In the genomic region with DNA sequence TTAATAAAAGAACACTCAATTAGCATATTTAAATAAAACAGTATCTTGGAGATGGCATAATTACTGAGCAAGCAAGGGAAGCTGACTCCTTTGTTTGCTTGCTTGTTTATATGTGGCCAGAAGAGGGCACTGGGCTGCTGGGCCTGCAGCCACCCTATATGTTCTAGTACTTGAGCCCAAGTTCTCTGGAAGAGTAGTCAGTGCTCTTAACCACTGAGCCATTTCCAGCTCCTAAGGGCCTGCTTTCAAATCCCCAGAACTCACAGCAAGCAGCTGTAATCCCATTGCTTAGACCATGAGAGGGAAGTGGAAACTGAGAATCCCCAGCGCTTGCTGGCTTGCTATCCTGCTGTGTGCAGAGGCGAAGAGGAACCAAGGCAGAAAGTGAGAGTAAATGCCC, we compare ENCODE assay signal across 11 mouse cellular contexts. TPM values are rescaled to one million over a fixed set of nuclear protein-coding genes. Genes with fewer than 3 reads are reported as not detected.
A peak's percentile ranks its signal among the peaks of the same experiment; 100 is the strongest.
DNase-seq lines count a peak whose midpoint lies in the region; ATAC-seq and TF ChIP-seq lines count a peak whose summit lies in the region.
"Had no signal": no experiment of that assay in that cellular context is flagged by ENCODE, and none has a peak within 500 bp of the region (broad histone marks: within the 10 kb centered on the region; RNA-seq: fewer than 3 reads in every experiment).

No protein-coding gene starts in this region.

- no peaks in the 10 kb centered on the region for H3K4me1 ChIP-seq in kidney, adult 2 months (ENCODE audit: control insufficient read depth, insufficient read depth, low read length)
- H3K4me1 ChIP-seq in kidney, embryonic 16.5 days (ENCODE audit: insufficient read depth, low read length) = peaks cover 10% of the 10 kb centered on the region
- no peaks in the 10 kb centered on the region; the same call in 1 of the 2 replicates for H3K4me1 ChIP-seq in embryonic facial prominence, embryonic 11.5 days (ENCODE audit: control insufficient read depth, insufficient read depth, low read length)

- H3K4me3 ChIP-seq in kidney, adult 2 months (ENCODE audit: insufficient read depth, low read depth, low read length) = no peak overlapping the region
- H3K4me3 ChIP-seq in kidney, embryonic 16.5 days (ENCODE audit: low read length) = no peak overlapping the region
- H3K4me3 ChIP-seq in embryonic facial prominence, embryonic 11.5 days (ENCODE audit: low read depth, low read length) = no peak overlapping the region
- H3K4me3 ChIP-seq: embryonic facial prominence, embryonic 12.5 days; heart, embryonic 13.5 days; midbrain, embryonic 13.5 days had no signal

- no peak overlapping the region for H3K9ac ChIP-seq in kidney, embryonic 16.5 days (replicated peaks; ENCODE audit: low read length)
- no peak overlapping the region for H3K9ac ChIP-seq in embryonic facial prominence, embryonic 11.5 days (replicated peaks; ENCODE audit: low read length)
- H3K9ac ChIP-seq: embryonic facial prominence, embryonic 12.5 days; heart, embryonic 13.5 days; midbrain, embryonic 13.5 days had no signal

- no peak overlapping the region for H3K27ac ChIP-seq in kidney, adult 2 months (ENCODE audit: insufficient read depth, low read depth, low read length)
- no peak overlapping the region for H3K27ac ChIP-seq in kidney, embryonic 16.5 days (ENCODE audit: low read length)
- no peak overlapping the region for H3K27ac ChIP-seq in embryonic facial prominence, embryonic 11.5 days (replicated peaks; ENCODE audit: low read depth, low read length)
- H3K27ac ChIP-seq: embryonic facial prominence, embryonic 12.5 days; heart, embryonic 13.5 days; midbrain, embryonic 13.5 days had no signal

- H3K4me2 ChIP-seq in kidney, embryonic 16.5 days (replicated peaks; ENCODE audit: low read depth, low read length) = no peak overlapping the region
- no peak overlapping the region for H3K4me2 ChIP-seq in embryonic facial prominence, embryonic 11.5 days (ENCODE audit: low read depth, low read length)
- H3K4me2 ChIP-seq: embryonic facial prominence, embryonic 12.5 days; heart, embryonic 13.5 days; midbrain, embryonic 13.5 days had no signal

- H3K27me3 ChIP-seq in kidney, adult 2 months (replicated peaks; ENCODE audit: control insufficient read depth, insufficient read depth, low read length) = no peaks in the 10 kb centered on the region
- no peaks in the 10 kb centered on the region for H3K27me3 ChIP-seq in kidney, embryonic 16.5 days (ENCODE audit: insufficient read depth, low read length)
- H3K27me3 ChIP-seq in embryonic facial prominence, embryonic 11.5 days (ENCODE audit: control insufficient read depth, insufficient read depth, low read length) = no peaks in the 10 kb centered on the region

- TF ChIP-seq POLR2A in kidney, adult 2 months (IDR thresholded peaks at IDR 0.05; ENCODE audit: low read depth, low read length) = no peak

- peak; percentile 58 for TF ChIP-seq CTCF in kidney, adult 2 months (conservative IDR thresholded peaks at IDR 0.05; ENCODE audit: insufficient read depth, insufficient read length, low read depth, low read length)

- no peaks in the 10 kb centered on the region for H3K9me3 ChIP-seq in kidney, embryonic 16.5 days (ENCODE audit: low read length)
- H3K9me3 ChIP-seq in embryonic facial prominence, embryonic 11.5 days (replicated peaks; ENCODE audit: control insufficient read depth, low read length) = no peaks in the 10 kb centered on the region
- H3K9me3 ChIP-seq: embryonic facial prominence, embryonic 12.5 days; heart, embryonic 13.5 days; midbrain, embryonic 13.5 days had no signal

- DNase-seq in kidney, adult 2 months = peak; percentile 23
- DNase-seq in 3T3-L1 (ENCODE audit: low read depth, low spot score) = peak; percentile 44
- DNase-seq in ES-CJ7 (ENCODE audit: low read depth, low spot score) = peak; percentile 62
- DNase-seq in embryonic facial prominence, embryonic 11.5 days (ENCODE audit: low spot score) = peak; percentile 33
- no peak for DNase-seq in right cerebral cortex, adult 18-20 months
- DNase-seq in cerebellum, adult 11-12 months = no peak

- WGBS in kidney, adult 2 months = 91% methylated on average over 2 of the region's 2 CpGs
- 81% methylated on average over 2 of the region's 2 CpGs for WGBS in kidney, embryonic 16.5 days
- 45% methylated on average over 2 of the region's 2 CpGs for WGBS in embryonic facial prominence, embryonic 11.5 days

- H3K36me3 ChIP-seq in kidney, adult 2 months (ENCODE audit: control insufficient read depth, insufficient read depth, low read length) = no peaks in the 10 kb centered on the region
- no peaks in the 10 kb centered on the region for H3K36me3 ChIP-seq in kidney, embryonic 16.5 days (ENCODE audit: insufficient read depth, low read length)
- H3K36me3 ChIP-seq in embryonic facial prominence, embryonic 11.5 days (replicated peaks; ENCODE audit: control insufficient read depth, insufficient read depth, low read depth, low read length) = no peaks in the 10 kb centered on the region
- H3K36me3 ChIP-seq: embryonic facial prominence, embryonic 12.5 days; heart, embryonic 13.5 days; midbrain, embryonic 13.5 days had no signal

- ATAC-seq in kidney, embryonic 16.5 days (ENCODE audit: low FRiP score, low TSS enrichment) = no peak
- no peak for ATAC-seq in embryonic facial prominence, embryonic 11.5 days (replicated peaks; ENCODE audit: insufficient number of reproducible peaks, low FRiP score, low TSS enrichment, low read depth)
- no peak for ATAC-seq in inflammation-experienced regulatory T-cells, adult 6 months
- ATAC-seq: midbrain, embryonic 13.5 days had no signal

RNA-seq across cellular contexts. Expression of gene Ryr1, which starts 3.7 kb away (rescaled TPM):
- polyA plus RNA-seq in kidney, adult 2 months (2012; rRNA removed) = 0.01 and 3.0 TPM in 2 replicates
- polyA plus RNA-seq in kidney, embryonic 16.5 days (2015; fragmentation: Nextera tagmentation; extraction: Ambion mirVana) = 0.97 and 1.4 TPM in 2 replicates
- 0.93 and 0.98 TPM in 2 replicates for polyA plus RNA-seq in embryonic facial prominence, embryonic 11.5 days (2014; fragmentation: Nextera tagmentation; extraction: Ambion mirVana)
- under 1 TPM in 2 of 3 experiments, not detected in 1; 0.05 to 0.16 TPM for polyA plus RNA-seq in inflammation-experienced regulatory T-cells, adult 6 months (2017; shearing (Covaris generic))

RNA-seq across cellular contexts. Expression of gene Rasgrp4, which starts 5.9 kb away (rescaled TPM):
- 1.9 and 2.7 TPM in 2 replicates for polyA plus RNA-seq in kidney, adult 2 months (2012; rRNA removed)
- 0.66 and 0.84 TPM in 2 replicates for polyA plus RNA-seq in kidney, embryonic 16.5 days (2015; fragmentation: Nextera tagmentation; extraction: Ambion mirVana)
- polyA plus RNA-seq in embryonic facial prominence, embryonic 11.5 days (2014; fragmentation: Nextera tagmentation; extraction: Ambion mirVana) = 0.58 and 0.85 TPM in 2 replicates
- polyA plus RNA-seq in inflammation-experienced regulatory T-cells, adult 6 months (2017; shearing (Covaris generic)) = 1 to 10 TPM in 1 of 3 experiments, under 1 TPM in 2; 0.45 to 1.1 (median 0.95) TPM

RNA-seq across cellular contexts. Expression of gene Fam98c, which starts 27.3 kb away (rescaled TPM):
- 31.4 and 35.8 TPM in 2 replicates for polyA plus RNA-seq in kidney, adult 2 months (2012; rRNA removed)
- 20.0 and 20.4 TPM in 2 replicates for polyA plus RNA-seq in kidney, embryonic 16.5 days (2015; fragmentation: Nextera tagmentation; extraction: Ambion mirVana)
- 10.8 and 11.7 TPM in 2 replicates for polyA plus RNA-seq in embryonic facial prominence, embryonic 11.5 days (2014; fragmentation: Nextera tagmentation; extraction: Ambion mirVana)
- 10 to 100 TPM in 2 of 3 experiments, 1 to 10 TPM in 1; 6.5 to 11.3 (median 11.3) TPM for polyA plus RNA-seq in inflammation-experienced regulatory T-cells, adult 6 months (2017; shearing (Covaris generic))

RNA-seq across cellular contexts. Expression of gene Ggn, which starts 41.3 kb away (rescaled TPM):
- 0.38 and 0.94 TPM in 2 replicates for polyA plus RNA-seq in kidney, adult 2 months (2012; rRNA removed)
- 0.94 and 1.0 TPM in 2 replicates for polyA plus RNA-seq in kidney, embryonic 16.5 days (2015; fragmentation: Nextera tagmentation; extraction: Ambion mirVana)
- polyA plus RNA-seq in embryonic facial prominence, embryonic 11.5 days (2014; fragmentation: Nextera tagmentation; extraction: Ambion mirVana) = 0.15 and 0.77 TPM in 2 replicates
- polyA plus RNA-seq in inflammation-experienced regulatory T-cells, adult 6 months (2017; shearing (Covaris generic)) = not detected

RNA-seq across cellular contexts. Expression of gene Spred3, which starts 41.5 kb away (rescaled TPM):
- 1.8 and 2.6 TPM in 2 replicates for polyA plus RNA-seq in kidney, adult 2 months (2012; rRNA removed)
- polyA plus RNA-seq in kidney, embryonic 16.5 days (2015; fragmentation: Nextera tagmentation; extraction: Ambion mirVana) = 3.4 and 4.6 TPM in 2 replicates
- 4.9 and 5.3 TPM in 2 replicates for polyA plus RNA-seq in embryonic facial prominence, embryonic 11.5 days (2014; fragmentation: Nextera tagmentation; extraction: Ambion mirVana)
- polyA plus RNA-seq in inflammation-experienced regulatory T-cells, adult 6 months (2017; shearing (Covaris generic)) = under 1 TPM; 0.18 to 0.46 (median 0.46) TPM

Comparison
In these comparisons a context has a peak if more than half of its experiments do, and no peak if none do; other contexts are left out.
1. DNase-seq: peak in kidney, adult 2 months (single experiment), 3T3-L1 (single experiment), ES-CJ7 (single experiment) and embryonic facial prominence, embryonic 11.5 days (single experiment); none in right cerebral cortex, adult 18-20 months (single experiment) and cerebellum, adult 11-12 months (single experiment).